Mouse (Mus musculus) ovary, adult 18-20 months (tissue): ENCODE measurements around the gene Itpkb.

Experiments
- DNase-seq: peaks from one replicate; pipeline ENCODE4 v3.0.0; 2022; ENCODE audit warnings: low spot score, mixed read lengths

Gene Itpkb

DNA sequence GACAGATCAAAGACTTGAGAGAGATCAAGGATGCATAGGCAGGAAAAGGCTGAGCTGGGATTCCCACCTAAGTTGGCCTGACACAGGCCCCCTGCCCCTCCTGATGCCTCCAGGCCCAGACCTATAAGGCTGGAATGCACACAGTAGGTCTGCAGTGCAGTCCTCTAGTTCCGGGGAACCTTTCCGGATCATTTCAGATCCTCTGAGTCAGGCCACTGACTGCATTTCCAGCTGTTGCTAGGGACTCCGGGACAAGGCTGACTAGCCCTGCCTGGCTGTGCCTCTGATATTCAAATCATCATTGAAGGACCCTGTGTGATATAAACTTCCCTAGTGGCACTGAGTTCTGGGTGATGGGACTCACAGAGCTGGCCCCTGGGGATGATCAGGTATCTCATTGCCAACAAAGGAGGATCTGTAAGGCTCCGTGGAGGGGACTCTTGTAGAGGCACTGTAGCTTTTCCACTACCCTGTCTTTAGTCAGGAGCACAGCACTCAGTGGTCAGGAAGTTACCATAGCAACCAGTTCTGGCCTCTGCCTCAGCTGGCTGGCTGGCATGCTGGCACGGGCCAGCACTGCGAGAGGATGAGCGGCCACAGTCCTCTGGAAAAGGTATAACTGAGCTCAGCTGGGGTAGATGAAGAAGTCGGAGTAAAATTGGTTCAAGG, 90.3 kb downstream of the Itpkb start:
- DNase-seq: peak; percentile 59

DNA sequence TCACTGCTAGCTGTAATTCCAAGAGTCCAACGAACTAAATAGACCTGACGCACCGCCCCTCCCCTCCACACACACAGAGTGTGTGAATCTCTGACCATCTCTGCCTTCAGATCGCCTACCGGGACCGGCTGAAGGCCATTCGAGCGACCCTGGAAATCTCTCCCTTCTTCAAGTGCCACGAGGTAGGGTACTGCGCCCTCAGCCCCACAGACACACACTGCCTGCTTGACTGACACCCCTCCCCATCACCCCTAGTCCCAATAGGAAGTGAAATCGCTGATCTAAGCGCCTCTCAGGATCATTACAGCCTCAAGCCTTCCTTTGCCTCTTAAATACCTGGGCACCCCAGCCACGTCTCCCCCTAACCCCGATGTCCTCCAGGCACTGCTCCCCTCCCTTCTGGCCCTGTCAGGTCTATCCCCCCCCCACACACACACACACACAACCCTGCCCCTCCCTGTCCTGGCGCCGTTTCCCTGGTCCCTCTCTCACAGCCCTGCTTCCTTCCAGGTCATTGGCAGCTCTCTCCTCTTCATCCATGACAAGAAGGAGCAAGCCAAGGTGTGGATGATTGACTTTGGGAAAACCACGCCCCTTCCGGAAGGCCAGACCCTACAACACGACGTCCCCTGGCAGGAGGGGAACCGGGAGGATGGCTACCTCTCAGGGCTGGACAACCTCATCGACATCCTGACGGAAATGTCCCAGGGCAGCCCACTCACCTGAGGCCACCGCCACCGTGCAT, 91.1 kb downstream of the Itpkb start:
- DNase-seq: no peak

DNA sequence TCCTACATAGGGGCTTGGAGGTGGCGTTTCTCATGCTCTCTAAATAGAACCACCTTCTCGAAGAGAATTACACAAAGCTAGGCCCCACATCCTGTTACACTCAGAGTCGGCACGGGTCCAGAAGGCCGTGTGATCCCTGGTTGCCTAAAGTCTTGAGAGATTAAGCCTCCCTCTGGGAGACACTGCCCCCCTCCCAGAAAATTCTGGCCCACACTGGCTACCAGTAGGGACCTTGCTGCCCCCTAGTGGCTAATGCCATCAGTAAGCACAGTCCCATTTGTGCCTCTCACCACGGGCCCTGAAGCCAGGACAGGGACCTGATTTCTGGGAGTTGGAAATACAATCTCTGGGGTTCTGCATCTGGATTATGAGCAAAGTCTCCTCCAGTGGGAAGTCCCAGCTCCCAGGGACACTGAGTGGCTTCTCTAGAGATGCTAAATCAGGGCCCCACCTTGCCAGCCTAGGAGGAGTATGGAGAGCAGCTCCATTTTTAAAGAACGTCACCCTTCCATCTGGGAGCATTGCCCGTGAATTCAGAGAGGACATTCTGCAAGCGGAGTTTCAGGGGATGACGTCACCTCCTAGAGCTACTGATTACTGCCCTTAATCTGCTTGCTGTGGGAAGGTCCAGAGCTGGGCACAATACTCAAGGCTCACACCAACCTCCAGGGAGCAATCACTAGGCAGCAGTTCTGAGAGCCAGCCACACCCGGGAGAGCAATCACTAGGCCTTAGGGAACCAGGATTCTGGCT, 92.0 kb downstream of the Itpkb start:
- DNase-seq: peak; percentile 53

DNA sequence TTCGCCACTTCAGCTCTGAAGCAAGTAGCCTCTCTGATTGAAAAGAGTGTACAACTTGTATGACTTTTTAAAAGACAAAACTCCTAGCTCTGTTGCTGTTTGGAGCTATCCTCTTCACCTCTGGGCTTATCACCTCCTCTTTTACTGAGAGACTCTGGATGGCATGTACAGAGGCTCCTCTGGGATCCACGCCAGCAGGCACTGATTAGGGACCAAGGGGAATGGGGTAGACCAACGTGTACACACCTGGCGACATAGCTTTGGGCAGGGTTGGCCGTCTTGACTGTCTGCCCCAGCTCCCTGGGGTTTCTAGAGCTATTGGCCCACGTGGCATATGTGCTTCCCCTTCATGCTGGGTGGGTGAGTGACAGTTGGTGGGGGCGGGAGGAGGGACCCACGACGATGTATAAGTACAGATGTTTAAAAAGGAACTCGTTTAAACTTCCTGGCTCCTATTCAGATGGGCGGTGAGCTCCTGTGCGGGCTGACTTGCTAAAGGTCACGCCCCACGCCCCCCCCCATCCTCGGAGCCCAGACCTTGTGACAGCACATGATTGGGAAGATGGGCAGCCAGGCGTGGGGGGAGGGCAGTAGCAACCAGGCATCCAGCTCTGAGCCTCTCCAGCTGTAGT, 92.8 kb downstream of the Itpkb start:
- DNase-seq: no peak

DNA sequence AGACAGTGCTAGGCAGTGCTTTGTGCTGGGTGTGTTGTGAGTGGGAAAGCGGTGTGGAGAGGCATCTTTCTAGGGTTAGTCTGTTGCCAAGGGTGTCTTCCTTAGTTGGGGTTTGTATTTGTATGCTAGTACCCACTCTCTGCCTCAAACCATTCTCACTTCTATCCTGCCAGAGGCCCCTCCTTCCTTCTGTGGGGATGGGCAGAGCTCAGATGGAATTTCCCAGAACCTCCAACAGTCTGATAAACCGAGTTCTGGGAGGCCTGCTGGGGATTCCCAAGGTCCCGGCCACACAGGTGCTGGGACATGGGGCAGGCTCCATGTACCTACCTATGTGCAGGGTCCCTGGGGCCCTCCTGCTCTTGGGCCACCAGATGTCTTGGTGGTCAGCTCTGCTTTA, 93.6 kb downstream of the Itpkb start:
- DNase-seq: no peak

DNA sequence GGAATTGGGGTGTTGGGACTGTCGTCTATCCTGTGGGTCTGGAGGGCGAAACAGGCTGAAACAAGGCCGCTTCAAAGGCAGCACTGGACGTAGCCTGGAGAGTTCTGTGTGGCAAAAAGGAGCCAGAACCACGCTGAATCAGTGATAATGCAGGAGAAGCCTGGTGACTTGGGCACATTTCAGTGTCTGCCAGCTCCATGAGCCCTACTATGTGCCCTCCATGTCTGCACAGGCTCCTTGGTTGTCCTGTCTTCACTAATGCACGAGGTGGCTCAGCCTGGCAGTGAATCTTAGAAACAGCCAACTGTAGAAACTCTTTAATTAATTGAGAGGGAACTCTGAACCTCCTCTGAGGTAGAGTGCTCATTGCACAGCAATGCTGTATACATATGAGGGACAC, 96.1 kb downstream of the Itpkb start:
- no peak for DNase-seq

DNA sequence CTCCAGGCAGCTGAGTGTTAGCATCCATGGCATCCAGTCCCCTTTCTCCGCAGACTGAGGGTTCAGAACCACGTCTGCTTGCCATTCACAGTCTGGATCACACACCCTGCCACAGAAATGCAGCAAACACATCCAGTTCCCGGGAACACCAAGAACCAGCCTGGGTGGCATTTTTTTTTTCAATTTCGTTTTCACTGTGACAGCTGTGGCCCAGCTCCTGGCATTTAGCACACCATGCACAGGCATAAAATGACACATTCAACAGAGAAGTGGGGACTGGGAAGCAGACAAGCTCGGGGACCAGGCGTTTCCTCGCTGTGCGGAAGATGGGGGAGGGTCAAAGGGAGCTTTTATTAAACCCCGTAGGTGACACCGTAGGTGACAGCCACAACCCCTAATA, 97.4 kb downstream of the Itpkb start:
- no peak for DNase-seq

DNA sequence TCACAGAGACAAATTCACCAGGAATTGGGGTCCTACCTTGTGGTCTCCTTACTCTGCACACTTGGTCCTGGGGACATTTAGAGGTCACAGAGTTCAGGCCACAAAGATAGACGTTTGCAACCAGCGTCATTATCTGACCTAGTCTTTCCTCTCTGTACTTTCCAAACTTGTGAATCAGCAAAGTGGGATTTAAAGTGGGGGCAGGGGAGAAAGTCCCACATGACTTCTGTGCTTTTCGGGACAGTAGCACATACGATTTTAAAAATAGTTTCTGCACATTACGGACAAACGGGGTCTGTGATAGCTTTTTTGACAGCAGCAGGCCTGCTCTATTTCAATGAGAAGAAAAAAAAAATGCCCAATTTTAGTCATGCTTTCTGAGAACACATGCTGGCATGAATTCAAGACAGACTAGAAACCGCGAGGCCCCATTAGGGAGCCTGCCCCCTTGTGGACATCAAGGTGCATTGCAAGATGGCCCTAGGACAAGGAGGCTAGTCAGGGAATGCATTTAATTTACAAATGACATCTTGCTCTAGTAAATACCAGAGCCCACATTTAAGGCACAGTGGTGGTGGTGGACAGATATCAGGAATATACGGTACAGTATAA, 97.9 kb downstream of the Itpkb start:
- DNase-seq: no peak

DNA sequence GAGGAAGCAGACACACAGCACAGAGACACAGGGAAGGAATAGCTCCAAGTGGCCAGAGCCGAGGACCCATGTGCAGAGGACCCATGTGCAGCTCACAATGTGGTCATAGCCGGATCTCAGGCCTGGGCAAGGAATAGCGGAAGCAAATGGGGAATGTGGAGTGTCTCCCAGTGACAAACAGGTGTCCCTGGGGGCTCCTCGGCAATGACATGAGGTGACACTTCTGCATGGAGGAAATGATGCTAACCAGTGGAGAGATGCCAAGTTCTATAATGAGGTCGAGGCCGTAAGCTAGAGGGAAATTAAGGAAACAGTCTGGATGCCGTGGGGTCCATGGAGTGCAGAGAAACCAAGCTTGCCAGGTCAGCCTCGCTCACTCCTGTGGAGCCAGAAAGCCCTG, 98.6 kb downstream of the Itpkb start:
- no peak for DNase-seq

DNA sequence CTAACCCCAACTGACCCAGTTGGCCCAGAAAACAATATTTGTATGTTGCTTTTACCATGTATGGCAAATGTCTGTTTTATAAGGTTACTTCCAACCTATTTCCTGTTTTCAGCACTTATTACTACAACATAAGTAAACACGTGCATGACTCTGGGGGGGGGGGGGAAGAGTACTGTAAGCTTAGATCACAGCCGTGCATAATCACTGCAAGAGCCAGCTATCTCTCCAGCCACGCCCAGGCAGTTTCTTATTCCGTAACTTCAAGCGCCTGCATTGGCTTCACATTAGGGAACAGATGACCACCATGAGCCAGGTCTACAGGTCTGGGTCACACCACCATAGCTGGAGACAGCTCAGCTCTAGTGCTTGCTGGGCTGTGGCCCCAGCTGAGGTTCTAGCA, 99.5 kb downstream of the Itpkb start:
- no peak for DNase-seq

DNA sequence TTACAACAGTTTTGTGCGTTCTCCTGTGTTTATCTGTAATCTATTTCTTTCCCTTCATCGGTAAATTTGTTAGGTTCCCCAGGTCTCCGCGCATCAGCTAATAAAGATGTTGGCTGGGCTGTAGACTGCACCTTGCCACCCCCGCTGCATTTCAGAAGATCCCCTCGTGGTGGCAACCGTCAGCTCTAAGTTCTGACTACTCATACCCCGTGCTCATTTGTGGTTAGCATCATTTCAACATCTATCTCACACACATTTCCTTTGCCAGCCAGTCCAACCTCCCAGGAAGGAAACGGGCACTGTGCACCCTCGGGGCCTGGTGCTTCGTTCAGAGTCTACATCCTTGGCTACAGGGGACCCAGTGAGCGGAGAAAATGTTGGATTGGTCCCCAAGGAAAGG, 101.5 kb downstream of the Itpkb start:
- DNase-seq: no peak

DNA sequence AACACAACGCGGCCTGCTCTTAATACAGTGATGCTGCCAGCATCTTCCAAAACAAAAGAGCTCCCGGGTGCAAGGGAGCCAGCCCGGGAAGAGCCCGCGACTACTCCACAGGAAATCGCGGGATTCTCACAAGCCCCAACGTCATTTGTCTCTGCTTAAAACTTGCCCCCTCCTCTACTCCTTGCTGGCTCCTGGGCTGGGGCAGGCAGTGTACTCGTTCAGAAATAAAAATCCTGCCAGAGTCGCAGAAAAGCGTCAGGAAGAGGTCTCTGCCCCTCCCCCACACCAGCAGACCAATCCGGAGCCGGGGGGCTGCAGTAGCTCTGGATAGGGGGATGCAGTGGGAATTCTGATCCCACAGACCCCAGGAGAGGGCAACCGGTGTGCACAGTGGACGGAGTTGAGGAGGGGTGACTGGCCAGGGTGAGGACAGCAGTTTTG, 102.8 kb downstream of the Itpkb start:
- DNase-seq: no peak

DNA sequence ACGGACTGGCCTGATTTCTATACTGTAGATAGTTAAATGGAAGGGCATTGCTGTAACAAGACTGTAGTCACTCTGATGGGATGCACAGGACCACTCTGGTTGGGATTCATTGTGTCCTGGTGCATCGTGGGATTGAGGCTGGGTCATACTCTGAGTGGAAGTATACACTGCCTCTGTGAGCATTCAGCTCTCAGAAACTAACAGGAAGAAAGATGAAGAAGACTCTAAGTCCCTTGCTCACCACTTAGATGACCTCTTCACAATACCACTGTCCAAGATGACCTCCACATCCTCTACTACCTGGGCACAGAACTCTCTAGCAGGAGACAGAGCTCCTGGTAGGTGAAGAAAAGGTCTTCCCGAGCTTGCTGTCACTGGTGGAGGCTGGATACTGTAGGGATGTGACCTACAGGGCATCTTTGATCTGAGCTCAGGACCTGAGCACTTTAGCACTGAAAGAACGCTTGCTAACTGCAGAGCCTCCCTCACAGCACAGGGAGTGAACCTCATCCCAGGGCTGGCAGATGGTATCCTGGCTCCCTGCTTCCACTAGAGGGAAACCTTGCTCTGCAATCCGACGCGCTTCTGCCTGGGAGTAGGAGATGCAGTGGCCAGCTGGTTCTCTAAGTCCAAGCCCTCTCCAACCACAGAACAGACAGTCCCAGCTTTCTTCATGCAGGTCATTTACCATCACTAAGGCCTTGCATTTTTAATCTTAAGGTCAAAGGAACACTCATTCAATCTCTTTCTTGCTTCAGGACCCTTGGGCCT, 103.7 kb downstream of the Itpkb start:
- DNase-seq: no peak

DNA sequence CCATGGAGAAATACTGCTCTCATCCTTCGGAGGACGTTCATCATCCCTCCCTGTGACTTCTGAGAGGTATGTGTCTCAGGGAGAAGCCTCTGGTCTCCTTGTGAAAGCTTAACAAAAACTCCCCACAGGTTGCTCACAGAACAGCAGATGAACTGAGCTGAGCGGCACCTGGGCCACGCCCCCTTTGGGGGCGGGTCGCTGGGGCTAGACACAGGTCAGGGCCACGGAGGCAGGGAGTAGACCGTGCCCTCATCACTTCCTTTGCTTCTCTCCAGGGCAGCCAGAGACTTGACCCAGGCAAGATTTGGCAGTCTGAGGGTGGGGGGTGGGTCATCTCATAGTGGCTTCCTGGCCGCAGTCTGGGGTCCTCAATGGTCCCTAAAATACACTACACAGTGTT, 104.6 kb downstream of the Itpkb start:
- DNase-seq: no peak

DNA sequence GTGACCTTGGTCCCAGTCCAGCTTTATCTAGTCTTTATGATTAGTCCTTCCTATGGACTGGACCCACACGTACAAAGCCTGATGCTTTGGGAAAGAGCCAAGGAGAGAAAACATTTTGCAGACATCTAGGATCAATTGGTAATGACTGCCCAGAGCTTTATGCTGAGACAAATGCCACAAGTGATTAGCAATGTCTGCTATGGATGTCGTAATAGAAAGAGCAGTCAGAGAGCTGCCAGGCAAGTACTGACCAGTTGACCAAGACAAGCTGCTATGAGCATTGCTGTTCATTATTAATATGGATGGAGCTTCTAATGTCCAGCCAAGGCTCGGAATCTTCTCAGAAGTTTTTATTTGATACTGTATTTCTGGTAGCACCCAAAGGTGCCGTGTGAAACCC, 109.2 kb downstream of the Itpkb start:
- no peak for DNase-seq

DNA sequence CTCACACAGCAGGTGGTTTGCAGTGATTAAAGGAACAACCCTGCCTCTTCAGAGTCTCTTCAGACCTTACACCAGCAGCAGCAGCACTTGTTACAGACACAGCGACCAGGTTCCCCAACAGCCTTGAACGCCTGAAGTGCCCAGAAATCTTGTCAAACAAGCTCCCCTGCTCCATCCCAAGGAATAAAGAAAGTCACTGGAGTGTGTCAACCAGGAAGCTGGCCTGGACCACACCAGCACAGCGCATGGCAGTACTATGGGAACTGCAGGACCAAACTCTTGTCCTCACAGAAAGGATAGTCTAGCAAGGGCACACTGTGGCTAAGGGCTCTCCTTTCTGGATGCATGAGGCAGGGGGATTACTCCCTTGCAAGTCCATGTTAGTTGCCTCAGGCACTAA, 114.1 kb downstream of the Itpkb start:
- no peak for DNase-seq

DNA sequence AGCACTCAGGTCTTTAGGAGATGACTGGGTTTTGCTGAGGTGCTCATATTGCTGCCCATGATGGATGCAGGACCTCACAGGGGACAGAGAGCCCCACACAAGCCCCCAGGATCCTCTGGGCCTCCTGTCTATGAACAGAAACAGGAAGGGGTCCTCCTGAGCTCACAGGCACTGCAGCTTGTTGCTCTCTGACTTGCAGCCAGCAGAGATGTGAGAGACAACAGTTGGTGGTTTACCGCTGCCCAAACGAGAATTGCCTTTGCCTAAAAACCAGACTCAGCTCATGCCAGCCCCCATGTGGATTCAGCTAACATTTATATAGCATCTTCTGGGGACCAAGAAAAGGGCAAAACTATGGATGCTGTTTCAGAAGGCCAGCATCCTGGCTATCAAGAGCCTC, 119.4 kb downstream of the Itpkb start:
- DNase-seq: no peak

DNA sequence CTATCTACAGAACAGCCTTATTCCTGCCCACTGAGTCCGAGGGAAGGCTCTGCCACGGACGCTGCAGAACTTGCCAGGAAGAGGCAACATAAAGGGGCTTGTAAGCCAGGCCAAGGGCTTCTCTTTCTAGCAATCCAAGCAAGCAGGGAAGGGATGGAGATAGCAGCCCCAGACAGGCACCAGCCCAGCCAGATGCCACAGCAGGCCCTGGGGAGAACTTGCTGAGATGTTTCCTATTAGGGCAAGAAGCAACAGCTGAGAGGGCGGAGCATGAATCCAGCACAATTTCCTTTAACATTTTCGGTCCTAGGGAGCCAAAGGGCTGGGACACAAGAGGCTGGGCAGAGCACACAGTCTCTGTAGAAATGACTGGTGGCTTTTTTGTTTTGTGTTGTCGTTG, 128.0 kb downstream of the Itpkb start:
- no peak for DNase-seq

DNA sequence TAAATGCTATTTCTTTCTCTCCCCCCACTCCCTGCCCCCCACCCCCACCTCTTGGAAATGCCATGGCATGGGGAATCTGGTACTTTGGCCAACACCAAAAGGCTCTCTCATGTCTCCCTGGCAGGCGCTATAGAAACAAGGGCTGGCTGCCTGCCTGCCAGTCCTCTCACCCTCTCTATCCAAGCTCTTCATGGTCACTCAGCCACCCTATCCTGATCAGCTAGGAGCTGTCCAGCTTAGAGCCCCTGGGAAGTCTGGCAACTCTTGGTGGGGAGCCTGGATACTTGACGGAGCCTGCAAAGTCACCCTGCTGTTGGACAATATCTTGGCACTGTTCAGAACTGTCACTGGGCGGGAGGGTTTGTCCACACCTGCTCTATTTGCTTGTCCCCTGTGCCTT, 128.4 kb downstream of the Itpkb start:
- peak; percentile 29 for DNase-seq

DNA sequence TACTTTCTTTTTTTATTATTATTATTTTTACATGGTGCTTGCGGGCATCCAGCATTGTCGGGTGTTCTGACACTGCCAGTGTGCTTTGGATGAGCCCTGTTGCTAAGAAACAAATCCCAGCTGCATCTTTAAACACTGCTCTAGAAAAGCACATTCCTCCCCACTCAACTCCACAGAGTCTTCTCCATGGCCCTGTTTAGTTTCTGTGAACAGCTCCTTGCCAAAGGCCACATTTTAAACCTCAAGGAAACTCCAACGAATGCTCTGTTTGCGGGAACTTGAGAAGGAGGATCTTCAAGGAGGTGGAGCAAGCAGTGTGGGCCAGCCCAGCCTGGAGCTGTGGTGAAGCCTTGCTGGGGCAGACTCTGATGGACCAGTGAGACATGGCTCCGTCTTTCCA, 130.4 kb downstream of the Itpkb start:
- DNase-seq: no peak

DNA sequence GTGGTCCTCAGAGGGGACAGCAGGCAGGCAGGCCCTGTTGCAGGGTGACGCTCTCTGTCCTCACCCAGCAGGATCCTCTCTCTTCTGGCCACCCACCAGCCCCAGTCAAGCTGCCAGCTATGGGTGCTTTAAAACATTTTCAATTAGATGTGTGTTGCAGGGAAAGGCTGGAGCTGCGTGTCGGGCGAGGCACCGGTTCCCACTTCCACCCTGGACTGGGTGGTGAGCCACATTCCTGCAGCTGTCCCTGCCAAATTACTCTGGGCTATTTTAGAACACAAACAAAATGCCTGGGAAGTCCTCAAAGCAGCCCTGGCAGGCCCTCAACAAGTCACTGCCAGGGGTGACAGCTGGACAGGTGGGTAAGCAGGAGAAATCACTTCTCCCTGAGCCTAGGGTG, 132.1 kb downstream of the Itpkb start:
- DNase-seq: no peak
